Mouse (Mus musculus) midbrain, embryonic 16.5 days (tissue): ENCODE measurements at regions not wholly inside any gene's neighbourhood (a gene's known extent, or its start where the extent isn't known, plus 50 kb on each side); places are given as distances from the start of the nearest gene placed in this dataset.

Source experiments
- ATAC-seq: fragments of 200-750 bp; cut with Nextera tagmentation; 2 replicates; pipeline ENCODE4 v1.8.0; 2017; ENCODE audit warnings: moderate TSS enrichment
- H3K27ac ChIP-seq: fragments of 300-500 bp; sonication (generic); 2 replicates; pipeline ENCODE4 v1.5.1; 2014; ENCODE audit warnings: mild to moderate bottlenecking, low read length, mixed read lengths
- H3K27me3 ChIP-seq: fragments of 300-500 bp; sonication (generic); 2 replicates; pipeline ENCODE4 v1.6.1; 2014; ENCODE audit warnings: low read depth, low read length, mixed read lengths; ENCODE audit not compliant: control insufficient read depth, insufficient read depth
- H3K36me3 ChIP-seq: fragments of 300-500 bp; sonication (generic); 2 replicates; pipeline ENCODE4 v1.6.1; 2014; ENCODE audit warnings: mild to moderate bottlenecking, low read length, moderate library complexity, mixed read lengths; ENCODE audit not compliant: control insufficient read depth, insufficient read depth
- H3K4me1 ChIP-seq: fragments of 300-500 bp; sonication (generic); 2 replicates; pipeline ENCODE4 v1.6.1; 2014; ENCODE audit warnings: mild to moderate bottlenecking, low read length, mixed read lengths; ENCODE audit not compliant: control insufficient read depth, insufficient read depth
- H3K4me2 ChIP-seq: fragments of 300-500 bp; sonication (generic); 2 replicates; pipeline ENCODE4 v1.6.1; 2014; ENCODE audit warnings: mild to moderate bottlenecking, low read length, mixed read lengths
- H3K4me3 ChIP-seq: fragments of 300-500 bp; sonication (generic); 2 replicates; pipeline ENCODE4 v1.5.1; 2014; ENCODE audit warnings: low read depth, mild to moderate bottlenecking, low read length, moderate library complexity, mixed read lengths
- H3K9ac ChIP-seq: fragments of 300-500 bp; sonication (generic); 2 replicates; pipeline ENCODE4 v1.6.1; 2014; ENCODE audit warnings: low read depth, low read length, mixed read lengths
- H3K9me3 ChIP-seq: fragments of 300-500 bp; sonication (generic); replicated peaks from 2 replicates; pipeline ENCODE4 v1.6.1; 2014; ENCODE audit warnings: mild to moderate bottlenecking, low read length, mixed read lengths; ENCODE audit not compliant: control insufficient read depth, poor library complexity, severe bottlenecking
- WGBS: fragments of 180-500 bp; shearing (Covaris S2); extraction: QIAGEN DNeasy Blood & Tissue Kit; methylation state at CpG from one replicate; pipeline ENCODE4 v1.1.7; 2014; 5-methylcytosine and 5-hydroxymethylcytosine counted together

- WGBS: 28% methylated on average over 3 of the region's 3 CpGs
- no peak overlapping the region for H3K4me2 ChIP-seq
- H3K27ac ChIP-seq: no peak overlapping the region
- no peaks in the 10 kb centered on the region for H3K36me3 ChIP-seq
- no peaks in the 10 kb centered on the region for H3K9me3 ChIP-seq
- H3K4me1 ChIP-seq: peaks cover 14% of the 10 kb centered on the region
- no peaks in the 10 kb centered on the region for H3K27me3 ChIP-seq
- no peak overlapping the region for H3K9ac ChIP-seq
- ATAC-seq: peak; percentile 73; the same call in 1 of the 2 replicates
- no peak overlapping the region for H3K4me3 ChIP-seq
Measured at GRCm38 (mm10) chr10:92248648-92249047, 473.6 kb downstream of the Nedd1 start.

- Histone ChIP-seq H3K27ac (peak overlapping the region; percentile 54), H3K4me1 (peaks cover 18% of the 10 kb centered on the region), H3K9ac (no peak overlapping the region), H3K4me2 (no peak overlapping the region), H3K27me3 (no peaks in the 10 kb centered on the region), H3K36me3 (no peaks in the 10 kb centered on the region), H3K4me3 (no peak overlapping the region), H3K9me3 (no peaks in the 10 kb centered on the region)
- WGBS: 5% methylated on average over 5 of the region's 5 CpGs
- no peak for ATAC-seq
Measured at GRCm38 (mm10) chr10:92247449-92247805, 474.8 kb downstream of the Nedd1 start.

GRCm38 (mm10) chr10:92246785-92247448 lies 475.3 kb downstream of the Nedd1 start:
- H3K27me3 ChIP-seq: no peaks in the 10 kb centered on the region
- no peaks in the 10 kb centered on the region for H3K9me3 ChIP-seq
- H3K36me3 ChIP-seq: no peaks in the 10 kb centered on the region
- H3K4me1 ChIP-seq: peaks cover 18% of the 10 kb centered on the region
- H3K9ac ChIP-seq: no peak overlapping the region
- no peak overlapping the region for H3K4me3 ChIP-seq
- no peak for ATAC-seq
- 4% methylated on average over 7 of the region's 7 CpGs for WGBS
- H3K27ac ChIP-seq: peak overlapping the region; percentile 54; the same call in 1 of the 2 replicates
- H3K4me2 ChIP-seq: no peak overlapping the region

GRCm38 (mm10) chr10:92242714-92243440 lies 479.3 kb downstream of the Nedd1 start:
- Histone ChIP-seq H3K27ac (peak overlapping the region; percentile 14; the same call in 1 of the 2 replicates), H3K4me2 (no peak overlapping the region)
- 11% methylated on average over 11 of the region's 11 CpGs for WGBS

GRCm38 (mm10) chr10:92237881-92238280 lies 484.3 kb downstream of the Nedd1 start:
- Histone ChIP-seq H3K27me3 (no peaks in the 10 kb centered on the region), H3K4me2 (no peak overlapping the region), H3K4me3 (no peak overlapping the region), H3K9ac (no peak overlapping the region), H3K36me3 (no peaks in the 10 kb centered on the region), H3K9me3 (no peaks in the 10 kb centered on the region), H3K27ac (no peak overlapping the region), H3K4me1 (peaks cover 4% of the 10 kb centered on the region; the same call in 1 of the 2 replicates)
- ATAC-seq: no peak
- WGBS: 14% methylated on average over 5 of the region's 5 CpGs

More at GRCm38 (mm10) chr10:92242714-92243440, 479.3 kb downstream of the Nedd1 start:
- Histone ChIP-seq H3K27me3 (no peaks in the 10 kb centered on the region), H3K9me3 (no peaks in the 10 kb centered on the region), H3K36me3 (no peaks in the 10 kb centered on the region), H3K4me1 (peaks cover 16% of the 10 kb centered on the region), H3K9ac (0 out of 2 replicates have a peak overlapping the region, but pooled peaks have one; percentile 7), H3K4me3 (no peak overlapping the region)
- peak; percentile 89 for ATAC-seq

GRCm38 (mm10) chr10:92232081-92232480 lies 490.1 kb downstream of the Nedd1 start:
- no peaks in the 10 kb centered on the region for H3K9me3 ChIP-seq

GRCm38 (mm10) chr10:92225818-92226217 lies 496.4 kb downstream of the Nedd1 start:
- H3K27me3 ChIP-seq: no peaks in the 10 kb centered on the region
- no peaks in the 10 kb centered on the region for H3K36me3 ChIP-seq
- H3K4me3 ChIP-seq: no peak overlapping the region
- 62% methylated on average over 4 of the region's 4 CpGs for WGBS
- no peaks in the 10 kb centered on the region for H3K9me3 ChIP-seq
- H3K4me1 ChIP-seq: no peaks in the 10 kb centered on the region
- no peak overlapping the region for H3K27ac ChIP-seq
- H3K4me2 ChIP-seq: no peak overlapping the region
- H3K9ac ChIP-seq: no peak overlapping the region
- no peak for ATAC-seq

More at GRCm38 (mm10) chr10:92232081-92232480, 490.1 kb downstream of the Nedd1 start:
- Histone ChIP-seq H3K4me2 (no peak overlapping the region), H3K4me3 (no peak overlapping the region), H3K27me3 (no peaks in the 10 kb centered on the region), H3K27ac (no peak overlapping the region), H3K4me1 (peaks cover 5% of the 10 kb centered on the region; the same call in 1 of the 2 replicates), H3K36me3 (no peaks in the 10 kb centered on the region), H3K9ac (no peak overlapping the region)
- 61% methylated on average over 2 of the region's 2 CpGs for WGBS
- ATAC-seq: no peak

- Histone ChIP-seq H3K9me3 (no peaks in the 10 kb centered on the region), H3K36me3 (no peaks in the 10 kb centered on the region), H3K4me1 (no peaks in the 10 kb centered on the region), H3K4me3 (no peak overlapping the region), H3K27ac (no peak overlapping the region), H3K27me3 (no peaks in the 10 kb centered on the region), H3K4me2 (no peak overlapping the region), H3K9ac (no peak overlapping the region)
- ATAC-seq: no peak
- 90% methylated on average over 7 of the region's 7 CpGs for WGBS
Measured at GRCm38 (mm10) chr10:92225071-92225470, 497.1 kb downstream of the Nedd1 start.

- Histone ChIP-seq H3K36me3 (no peaks in the 10 kb centered on the region), H3K4me2 (no peak overlapping the region), H3K4me3 (no peak overlapping the region), H3K9me3 (no peaks in the 10 kb centered on the region), H3K4me1 (no peaks in the 10 kb centered on the region), H3K9ac (no peak overlapping the region), H3K27ac (no peak overlapping the region), H3K27me3 (no peaks in the 10 kb centered on the region)
- ATAC-seq: no peak
- WGBS: 88% methylated on average over 3 of the region's 3 CpGs
Measured at GRCm38 (mm10) chr10:92219310-92219709, 502.9 kb downstream of the Nedd1 start.
